Mouse (Mus musculus) limb, embryonic 14.5 days (tissue): Measurements from ENCODE around the gene Gm14226. TPM values are rescaled to one million over a fixed set of nuclear protein-coding genes. Genes with fewer than 3 reads are reported as not detected.

Source experiments
- ATAC-seq: fragments of 200-750 bp; cut with Nextera tagmentation; 2 replicates; pipeline ENCODE4 v1.8.0; 2017; ENCODE audit warnings: low read depth, moderate number of reproducible peaks, moderate TSS enrichment; ENCODE audit not compliant: low FRiP score
- DNase-seq: peaks from one replicate; pipeline ENCODE4 v3.0.0-alpha.2; 2015; ENCODE audit warnings: low spot score
- H3K27ac ChIP-seq: fragments of 300-500 bp; sonication (generic); replicated peaks from 2 replicates; pipeline ENCODE4 v1.5.1; 2014; ENCODE audit warnings: low read depth, mild to moderate bottlenecking, low read length, moderate library complexity, mixed read lengths
- H3K27me3 ChIP-seq: fragments of 300-500 bp; sonication (generic); 2 replicates; pipeline ENCODE4 v1.6.1; 2014; ENCODE audit warnings: low read length, mixed read lengths; ENCODE audit not compliant: control insufficient read depth, insufficient read depth
- H3K36me3 ChIP-seq: fragments of 300-500 bp; sonication (generic); 2 replicates; pipeline ENCODE4 v1.6.1; 2014; ENCODE audit warnings: mild to moderate bottlenecking, low read length, moderate library complexity, mixed read lengths; ENCODE audit not compliant: control insufficient read depth, insufficient read depth
- H3K4me1 ChIP-seq: fragments of 300-500 bp; sonication (generic); 2 replicates; pipeline ENCODE4 v1.6.1; 2014; ENCODE audit warnings: antibody characterized with exemption, low read length, mixed read lengths; ENCODE audit not compliant: control insufficient read depth, insufficient read depth
- H3K4me2 ChIP-seq: fragments of 300-500 bp; sonication (generic); replicated peaks from 2 replicates; pipeline ENCODE4 v1.6.1; 2014; ENCODE audit warnings: low read depth, mild to moderate bottlenecking, low read length, moderate library complexity; ENCODE audit not compliant: severe bottlenecking
- H3K4me3 ChIP-seq: fragments of 300-500 bp; sonication (generic); replicated peaks from 2 replicates; pipeline ENCODE4 v1.5.1; 2014; ENCODE audit warnings: low read length
- H3K9ac ChIP-seq: fragments of 300-500 bp; sonication (generic); 2 replicates; pipeline ENCODE4 v1.6.1; 2014; ENCODE audit warnings: mild to moderate bottlenecking, low read depth, low read length, moderate library complexity; ENCODE audit not compliant: severe bottlenecking
- H3K9me3 ChIP-seq: fragments of 300-500 bp; sonication (generic); 2 replicates; pipeline ENCODE4 v1.6.1; 2016; ENCODE audit warnings: low read length; ENCODE audit not compliant: control insufficient read depth
- POLR2A ChIP-seq: fragments of 200-500 bp; IDR thresholded peaks from 2 replicates; pipeline ENCODE4 v1.8.0; 2012; ENCODE audit warnings: inconsistent platforms, mild to moderate bottlenecking, moderate library complexity, borderline replicate concordance; ENCODE audit not compliant: insufficient read depth, insufficient read length; ENCODE audit errors: extremely low read depth
- WGBS: fragments of 180-500 bp; shearing (Covaris S2); extraction: QIAGEN DNeasy Blood & Tissue Kit; methylation state at CpG from one replicate; pipeline ENCODE4 v1.1.7; 2014; 5-methylcytosine and 5-hydroxymethylcytosine counted together
- polyA plus RNA-seq, 2 experiments: library from polyadenylated mRNA; depleted of rRNA in 1 of 2; stranded (reverse) in 1 of 2; unstranded in 1 of 2; fragments of >200 nt; fragmentation: Nextera tagmentation in 1 of 2; extraction: Ambion mirVana in 1 of 2; gene quantifications; 2 replicates each; pipeline versions ENCODE4 v1.2.1 to v1.2.3; 2012 to 2014

The Gm14226 gene
- polyA plus RNA-seq, 2 experiments: 5.7 to 17.7 TPM

DNA sequence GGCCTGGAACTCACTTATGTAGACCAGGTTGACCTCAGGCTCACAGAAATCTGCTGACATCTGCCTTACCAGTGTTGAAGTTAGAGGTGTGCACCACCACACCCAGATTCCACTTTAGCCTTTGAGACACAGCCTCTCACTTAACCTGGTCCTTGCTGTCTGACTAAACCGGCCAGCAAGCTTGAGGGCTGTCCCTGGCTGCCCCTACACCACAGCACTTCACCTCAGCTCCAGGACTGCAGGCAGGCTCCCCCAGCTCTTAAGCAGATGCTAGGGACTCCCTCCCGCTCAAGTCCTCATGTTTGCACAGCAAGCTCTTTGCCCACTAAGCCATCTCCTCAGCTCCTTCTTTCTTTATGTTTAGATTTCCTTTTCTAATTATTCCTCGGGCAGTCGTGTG, 21.9 kb downstream of the Gm14226 start:
- no peak overlapping the region for H3K9ac ChIP-seq
- no peaks in the 10 kb centered on the region for H3K27me3 ChIP-seq
- no peak for TF ChIP-seq POLR2A
- WGBS: 68% methylated on average over 4 of the region's 4 CpGs
- H3K4me1 ChIP-seq: no peaks in the 10 kb centered on the region
- ATAC-seq: no peak
- no peak for DNase-seq
- H3K9me3 ChIP-seq: no peaks in the 10 kb centered on the region
- no peak overlapping the region for H3K4me3 ChIP-seq
- no peak overlapping the region for H3K27ac ChIP-seq
- H3K36me3 ChIP-seq: no peaks in the 10 kb centered on the region
- no peak overlapping the region for H3K4me2 ChIP-seq

GRCm38 (mm10) chr2:155044542-155044941, 26.5 kb downstream of the Gm14226 start:
- DNase-seq (no peak), ATAC-seq (no peak)
- H3K27ac ChIP-seq: no peak overlapping the region
- 0 out of 2 replicates have a peak, but pooled peaks cover 4% of the 10 kb centered on the region for H3K4me1 ChIP-seq
- H3K9ac ChIP-seq: no peak overlapping the region
- H3K27me3 ChIP-seq: no peaks in the 10 kb centered on the region
- 58% methylated on average over 3 of the region's 3 CpGs for WGBS
- H3K36me3 ChIP-seq: no peaks in the 10 kb centered on the region
- H3K9me3 ChIP-seq: no peaks in the 10 kb centered on the region
- no peak overlapping the region for H3K4me2 ChIP-seq
- no peak for TF ChIP-seq POLR2A
- H3K4me3 ChIP-seq: no peak overlapping the region

GRCm38 (mm10) chr2:155045075-155045474, 27.0 kb downstream of the Gm14226 start:
- ATAC-seq (no peak), DNase-seq (no peak)
- H3K27ac ChIP-seq: no peak overlapping the region
- H3K4me2 ChIP-seq: no peak overlapping the region
- WGBS: 70% methylated on average over 3 of the region's 3 CpGs
- H3K4me3 ChIP-seq: no peak overlapping the region
- H3K36me3 ChIP-seq: no peaks in the 10 kb centered on the region
- no peak overlapping the region for H3K9ac ChIP-seq
- no peaks in the 10 kb centered on the region for H3K27me3 ChIP-seq
- TF ChIP-seq POLR2A: no peak
- H3K9me3 ChIP-seq: no peaks in the 10 kb centered on the region
- peaks cover 6% of the 10 kb centered on the region; the same call in 1 of the 2 replicates for H3K4me1 ChIP-seq

DNA sequence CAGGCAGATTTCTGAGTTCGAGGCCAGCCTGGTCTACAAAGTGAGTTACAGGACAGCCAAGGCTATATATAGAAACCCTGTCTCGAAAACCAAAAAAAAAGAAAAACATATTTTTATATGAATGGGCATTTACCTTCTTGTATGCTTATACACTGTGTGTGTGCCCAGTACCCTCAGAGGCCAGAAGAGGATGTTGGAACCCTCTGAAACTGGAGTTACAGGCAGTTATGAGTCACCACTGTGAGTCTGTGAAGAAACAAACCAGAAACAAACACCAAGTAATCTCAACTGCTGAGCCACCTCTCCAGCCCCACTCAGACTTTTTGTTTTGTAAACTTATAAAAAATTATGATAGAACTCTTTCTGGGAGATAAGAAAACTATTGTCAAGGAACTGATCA, 28.7 kb downstream of the Gm14226 start:
- no peak for TF ChIP-seq POLR2A
- Histone ChIP-seq H3K27ac (no peak overlapping the region), H3K4me2 (no peak overlapping the region), H3K9ac (no peak overlapping the region), H3K9me3 (no peaks in the 10 kb centered on the region), H3K4me1 (peaks cover 9% of the 10 kb centered on the region; the same call in 1 of the 2 replicates), H3K36me3 (no peaks in the 10 kb centered on the region), H3K4me3 (no peak overlapping the region), H3K27me3 (no peaks in the 10 kb centered on the region)
- no peak for DNase-seq
- no peak for ATAC-seq
- 91% methylated on average over 2 of the region's 2 CpGs for WGBS

GRCm38 (mm10) chr2:155047452-155048178, 29.5 kb downstream of the Gm14226 start:
- Histone ChIP-seq H3K9me3 (no peaks in the 10 kb centered on the region), H3K27me3 (no peaks in the 10 kb centered on the region), H3K36me3 (no peaks in the 10 kb centered on the region), H3K4me2 (peak overlapping the region; percentile 36), H3K4me1 (peaks cover 9% of the 10 kb centered on the region; the same call in 1 of the 2 replicates), H3K27ac (peak overlapping the region; percentile 58; the same call in 1 of the 2 replicates), H3K4me3 (peak overlapping the region; percentile 17), H3K9ac (peak overlapping the region; percentile 4; the same call in 1 of the 2 replicates)
- WGBS: 19% methylated on average over 7 of the region's 7 CpGs
- TF ChIP-seq POLR2A: no peak
- DNase-seq: peak; percentile 48
- no peak for ATAC-seq

- Histone ChIP-seq H3K9me3 (no peaks in the 10 kb centered on the region), H3K27me3 (no peaks in the 10 kb centered on the region), H3K4me1 (peaks cover 9% of the 10 kb centered on the region; the same call in 1 of the 2 replicates), H3K36me3 (no peaks in the 10 kb centered on the region), H3K4me3 (peak overlapping the region; percentile 45), H3K27ac (no peak overlapping the region), H3K9ac (peak overlapping the region; percentile 57), H3K4me2 (peak overlapping the region; percentile 67)
- no peak for TF ChIP-seq POLR2A
- DNase-seq (no peak), ATAC-seq (no peak)
- 27% methylated on average over 5 of the region's 5 CpGs for WGBS
These were observed 32.0 kb downstream of the Gm14226 start for GRCm38 (mm10) chr2:155050108-155050503.
